Comparison of ENCODE assay signal across 9 mouse cellular contexts in genomic region chr5:116744389-116744788, GRCm38 (mm10).
DNase-seq lines count a peak whose midpoint lies in the region; ATAC-seq and TF ChIP-seq lines count a peak whose summit lies in the region.
"Had no signal": no experiment of that assay in that cellular context is flagged by ENCODE, and none has a peak within 500 bp of the region (broad histone marks: within the 10 kb centered on the region; RNA-seq: fewer than 3 reads in every experiment).

No protein-coding gene starts in this region.

- TF ChIP-seq CTCF in kidney, adult 2 months (conservative IDR thresholded peaks at IDR 0.05; ENCODE audit: insufficient read depth, insufficient read length, low read depth, low read length): no peak
- no peak; the same call in 1 of the 2 replicates for TF ChIP-seq CTCF in brain, embryonic 14.5 days (IDR thresholded peaks at IDR 0.05; ENCODE audit: borderline replicate concordance, extremely low read depth, insufficient read depth, insufficient read length)
- TF ChIP-seq CTCF in lung, postnatal 0 days (IDR thresholded peaks at IDR 0.05): no peak

- peak; percentile 62; the same call in 1 of the 2 replicates for ATAC-seq in kidney, embryonic 14.5 days (ENCODE audit: low FRiP score, low TSS enrichment)
- no peak for ATAC-seq in limb, embryonic 11.5 days (ENCODE audit: insufficient number of reproducible peaks, low FRiP score, low TSS enrichment, low read depth)
- no peak for ATAC-seq in lung, postnatal 0 days

- TF ChIP-seq POLR2A in kidney, adult 2 months (IDR thresholded peaks at IDR 0.05; ENCODE audit: low read depth, low read length): no peak
- no peak for TF ChIP-seq POLR2A in brain, embryonic 14.5 days (IDR thresholded peaks at IDR 0.05; ENCODE audit: borderline replicate concordance, extremely low read depth, insufficient read depth, insufficient read length, poor library complexity, severe bottlenecking)

- 19% methylated on average over 10 of the region's 10 CpGs for WGBS in kidney, embryonic 14.5 days
- WGBS in kidney, adult 2 months: 19% methylated on average over 10 of the region's 10 CpGs
- WGBS in limb, embryonic 11.5 days: 26% methylated on average over 10 of the region's 10 CpGs
- 32% methylated on average over 10 of the region's 10 CpGs for WGBS in lung, postnatal 0 days

- no peak overlapping the region for H3K9ac ChIP-seq in kidney, embryonic 14.5 days (ENCODE audit: low read depth, low read length)
- no peak overlapping the region for H3K9ac ChIP-seq in limb, embryonic 11.5 days (ENCODE audit: low read length)
- no peak overlapping the region for H3K9ac ChIP-seq in lung, postnatal 0 days (replicated peaks; ENCODE audit: low read depth)
- H3K9ac ChIP-seq: stomach, embryonic 15.5 days had no signal

- H3K36me3 ChIP-seq in kidney, embryonic 14.5 days (ENCODE audit: control insufficient read depth, insufficient read depth, low read length): no peaks in the 10 kb centered on the region
- H3K36me3 ChIP-seq in kidney, adult 2 months (ENCODE audit: control insufficient read depth, insufficient read depth, low read length): no peaks in the 10 kb centered on the region
- H3K36me3 ChIP-seq in limb, embryonic 11.5 days (ENCODE audit: control insufficient read depth, insufficient read depth, low read length): no peaks in the 10 kb centered on the region
- no peaks in the 10 kb centered on the region for H3K36me3 ChIP-seq in lung, postnatal 0 days (ENCODE audit: insufficient read depth, low read length)
- H3K36me3 ChIP-seq: stomach, embryonic 15.5 days had no signal

- H3K27ac ChIP-seq in kidney, embryonic 14.5 days (ENCODE audit: low read depth, low read length): no peak overlapping the region
- H3K27ac ChIP-seq in kidney, adult 2 months (ENCODE audit: insufficient read depth, low read depth, low read length): no peak overlapping the region
- H3K27ac ChIP-seq in limb, embryonic 11.5 days (replicated peaks; ENCODE audit: low read depth, low read length): no peak overlapping the region
- no peak overlapping the region for H3K27ac ChIP-seq in lung, postnatal 0 days (ENCODE audit: low read length)
- H3K27ac ChIP-seq: stomach, embryonic 15.5 days had no signal

- H3K27me3 ChIP-seq in kidney, embryonic 14.5 days (ENCODE audit: control insufficient read depth, insufficient read depth, low read length): no peaks in the 10 kb centered on the region
- no peaks in the 10 kb centered on the region for H3K27me3 ChIP-seq in kidney, adult 2 months (replicated peaks; ENCODE audit: control insufficient read depth, insufficient read depth, low read length)
- H3K27me3 ChIP-seq in limb, embryonic 11.5 days (ENCODE audit: control insufficient read depth, insufficient read depth, low read length): no peaks in the 10 kb centered on the region
- H3K27me3 ChIP-seq in lung, postnatal 0 days (replicated peaks; ENCODE audit: insufficient read depth, low read length): no peaks in the 10 kb centered on the region
- H3K27me3 ChIP-seq: stomach, embryonic 15.5 days had no signal

- no peak for TF ChIP-seq EP300 in lung, postnatal 0 days (IDR thresholded peaks at IDR 0.05)

- 0 out of 2 replicates have a peak, but pooled peaks cover 3% of the 10 kb centered on the region for H3K4me1 ChIP-seq in kidney, embryonic 14.5 days (ENCODE audit: control insufficient read depth, insufficient read depth, low read length)
- H3K4me1 ChIP-seq in kidney, adult 2 months (ENCODE audit: control insufficient read depth, insufficient read depth, low read length): no peaks in the 10 kb centered on the region
- H3K4me1 ChIP-seq in limb, embryonic 11.5 days (ENCODE audit: control insufficient read depth, insufficient read depth, low read length): no peaks in the 10 kb centered on the region
- H3K4me1 ChIP-seq in lung, postnatal 0 days (ENCODE audit: insufficient read depth, low read depth, low read length): no peaks in the 10 kb centered on the region
- H3K4me1 ChIP-seq: stomach, embryonic 15.5 days had no signal

- no peaks in the 10 kb centered on the region for H3K9me3 ChIP-seq in kidney, embryonic 14.5 days (ENCODE audit: control insufficient read depth, low read length)
- no peaks in the 10 kb centered on the region for H3K9me3 ChIP-seq in limb, embryonic 11.5 days (ENCODE audit: control insufficient read depth, low read length)
- no peaks in the 10 kb centered on the region for H3K9me3 ChIP-seq in lung, postnatal 0 days (ENCODE audit: low read length)
- H3K9me3 ChIP-seq: stomach, embryonic 15.5 days had no signal

- no peak overlapping the region for H3K4me2 ChIP-seq in kidney, embryonic 14.5 days (replicated peaks; ENCODE audit: low read depth, low read length)
- H3K4me2 ChIP-seq in limb, embryonic 11.5 days (ENCODE audit: low read depth, severe bottlenecking): no peak overlapping the region
- no peak overlapping the region for H3K4me2 ChIP-seq in lung, postnatal 0 days (replicated peaks; ENCODE audit: low read depth, low read length)
- H3K4me2 ChIP-seq: heart, embryonic 11.5 days; stomach, embryonic 15.5 days had no signal

- DNase-seq in kidney, adult 2 months: no peak
- DNase-seq in adrenal gland, adult (ENCODE audit: inconsistent age in 2 of 2, low spot score in 1 of 2): peak; percentile 83 to 96
- peak; percentile 75 for DNase-seq in brain, embryonic 14.5 days (ENCODE audit: low read depth)
- DNase-seq in limb, embryonic 11.5 days (ENCODE audit: low spot score): peak; percentile 65
- no peak for DNase-seq in urinary bladder, postnatal 25 days (ENCODE audit: low spot score)
- no peak for DNase-seq in lung, postnatal 0 days (ENCODE audit: low spot score)

- H3K4me3 ChIP-seq in kidney, embryonic 14.5 days (ENCODE audit: low read length): no peak overlapping the region
- H3K4me3 ChIP-seq in kidney, adult 2 months (ENCODE audit: insufficient read depth, low read depth, low read length): no peak overlapping the region
- H3K4me3 ChIP-seq in limb, embryonic 11.5 days (ENCODE audit: low read depth, low read length): no peak overlapping the region
- no peak overlapping the region for H3K4me3 ChIP-seq in lung, postnatal 0 days (ENCODE audit: low read depth, low read length)
- H3K4me3 ChIP-seq: stomach, embryonic 15.5 days had no signal

Comparison
In these comparisons a context has a peak if more than half of its experiments do, and no peak if none do; other contexts are left out.
1. DNase-seq: peak in adrenal gland, adult (2 of 2), brain, embryonic 14.5 days (single experiment) and limb, embryonic 11.5 days (single experiment); none in kidney, adult 2 months (single experiment), urinary bladder, postnatal 25 days (single experiment) and lung, postnatal 0 days (single experiment).